Mouse (Mus musculus) macrophage (primary cell): ENCODE data around the gene C130026I21Rik. TPM values are rescaled to one million over a fixed set of nuclear protein-coding genes. Genes with fewer than 3 reads are reported as not detected.
"Not testable (repeated sequence)": the region's sequence is repeated elsewhere in the genome, so short reads cannot be mapped to it uniquely, and the experiment has no call there.

Experiments used
- H3K27ac ChIP-seq: fragments of 350-480 bp; formaldehyde crosslinking; 2 replicates; pipeline ENCODE4 v1.9.0; 2021
- H3K36me3 ChIP-seq: fragments of 350-480 bp; formaldehyde crosslinking; 2 replicates; pipeline ENCODE4 v1.9.0; 2021; ENCODE audit errors: inconsistent target
- H3K4me3 ChIP-seq: fragments of 350-480 bp; formaldehyde crosslinking; 2 replicates; pipeline ENCODE4 v1.9.0; 2021; ENCODE audit errors: inconsistent target
- H3K79me2 ChIP-seq: fragments of 350-480 bp; formaldehyde crosslinking; 2 replicates; pipeline ENCODE4 v1.9.0; 2021; ENCODE audit errors: inconsistent target
- WGBS: methylation state at CpG from one replicate; pipeline ENCODE4 v1.1.7; 2026; ENCODE audit warnings: inconsistent platforms; ENCODE audit not compliant: missing documents; 5-methylcytosine and 5-hydroxymethylcytosine counted together
- polyA plus RNA-seq: library from polyadenylated mRNA; stranded (reverse); fragments of 250-400 nt; gene quantifications from 3 replicates; pipeline ENCODE4 v1.2.4, GENCODE M21; 2018; ENCODE audit warnings: inconsistent platforms
- total RNA-seq, 78 experiments: library from RNA; depleted of rRNA; stranded (reverse); fragments of 250-400 nt; gene quantifications; 1 replicate in 9 of 78; 2 replicates in 24 of 78; 3 replicates in 43 of 78; 4 replicates in 2 of 78; pipeline ENCODE4 v1.2.4; 2018; ENCODE audit warnings: inconsistent platforms in 56 of 78

C130026I21Rik gene
- total RNA-seq (2018; cell fraction: chromatin; rRNA removed) = 100 to 1,000 TPM in 15 of 26 experiments, 10 to 100 TPM in 11; 11.3 to 306 (median 147) TPM
- total RNA-seq (2018; cell fraction: cytosol; rRNA removed) = 100 to 1,000 TPM in 13 of 26 experiments, 10 to 100 TPM in 13; 15.2 to 250 (median 115) TPM
- 100 to 1,000 TPM in 16 of 26 experiments, 10 to 100 TPM in 10; 16.0 to 407 (median 165) TPM for total RNA-seq (2018; cell fraction: nucleus; rRNA removed)
- polyA plus RNA-seq = 7.6 to 60.6 TPM (median 36.0 TPM) in 3 replicates

DNA sequence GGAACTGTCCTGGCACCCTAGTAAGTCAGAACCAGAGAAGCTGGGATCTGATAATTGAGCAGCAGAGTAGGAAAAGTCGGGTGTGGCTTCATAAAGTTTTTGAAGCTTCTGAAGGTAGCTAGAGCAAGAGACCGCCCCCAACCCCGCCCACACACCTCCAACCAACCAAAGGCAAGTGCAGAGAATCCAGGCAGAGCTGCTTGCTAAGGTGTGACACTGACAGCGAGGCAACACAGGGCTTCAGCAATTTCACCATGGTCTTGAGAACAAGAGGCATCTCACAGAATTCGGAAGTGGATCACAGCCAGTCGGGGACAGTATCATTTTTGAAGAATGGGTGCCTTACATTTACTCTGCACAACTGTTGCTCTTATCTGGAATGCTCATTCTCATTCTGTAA is at the start of gene C130026I21Rik:
Gene C130026I21Rik (minus strand): TSS at position 101 of the 400 bp plus-strand sequence.
- WGBS = no CpG with 5 or more reads among the region's 6 CpGs
- H3K27ac ChIP-seq, H3K36me3 ChIP-seq, H3K4me3 ChIP-seq, H3K79me2 ChIP-seq: not testable (repeated sequence)

DNA sequence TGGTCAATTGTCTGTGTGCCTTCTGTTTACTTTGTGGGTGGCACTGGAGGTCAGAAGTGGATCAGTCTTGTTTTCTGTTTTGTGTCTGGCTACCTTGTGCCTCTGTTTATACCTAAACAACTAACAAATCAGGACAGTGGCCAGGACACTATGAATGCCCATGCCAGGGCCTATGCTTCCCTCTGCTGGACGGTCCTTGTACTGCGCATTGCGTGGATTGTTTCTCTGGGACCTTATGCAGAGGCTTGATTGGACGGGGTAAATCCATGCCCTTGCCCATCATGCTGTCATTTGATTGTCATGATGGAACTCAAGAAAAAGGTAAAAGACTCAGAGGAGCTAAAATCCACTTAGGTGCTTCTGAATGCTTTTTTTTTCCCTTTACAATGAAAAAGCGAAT is 16.7 kb upstream of the C130026I21Rik start:
- H3K4me3 ChIP-seq, H3K79me2 ChIP-seq, H3K36me3 ChIP-seq, H3K27ac ChIP-seq: not testable (repeated sequence)
- WGBS = no CpG with 5 or more reads among the region's 5 CpGs

DNA sequence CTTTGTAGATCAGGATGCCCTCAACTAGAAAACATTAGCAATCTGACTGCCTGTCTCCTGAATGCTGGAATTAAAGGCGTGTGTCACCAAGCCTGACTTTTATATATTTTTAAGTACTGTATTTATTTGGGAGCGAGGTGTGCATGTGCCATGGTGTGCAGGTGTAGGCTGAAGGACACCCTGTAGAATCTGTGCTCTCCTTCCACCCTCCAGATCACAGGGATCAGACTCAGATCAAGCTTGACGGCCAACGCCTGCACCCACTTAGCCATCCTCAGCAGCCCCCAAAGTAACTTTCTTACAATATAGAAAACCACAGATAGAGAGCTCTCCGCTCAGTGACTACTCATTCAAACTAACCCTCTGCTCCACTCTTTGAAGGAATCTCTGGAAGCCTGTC is 6.1 kb upstream of the C130026I21Rik start:
- H3K36me3 ChIP-seq, H3K4me3 ChIP-seq, H3K79me2 ChIP-seq, H3K27ac ChIP-seq: not testable (repeated sequence)
- 64% methylated on average over 1 of the region's 5 CpGs for WGBS

- H3K79me2 ChIP-seq, H3K36me3 ChIP-seq, H3K4me3 ChIP-seq, H3K27ac ChIP-seq: not testable (repeated sequence)
- WGBS = 48% methylated on average over 1 of the region's 2 CpGs
Observed at GRCm38 (mm10) chr1:85258634-85259033, 11.7 kb downstream of the C130026I21Rik start.

- not testable (repeated sequence) for H3K4me3 ChIP-seq, H3K27ac ChIP-seq, H3K36me3 ChIP-seq, H3K79me2 ChIP-seq
- WGBS = 56% methylated on average over 2 of the region's 3 CpGs
Observed at GRCm38 (mm10) chr1:85255217-85255616, 15.1 kb downstream of the C130026I21Rik start.

DNA sequence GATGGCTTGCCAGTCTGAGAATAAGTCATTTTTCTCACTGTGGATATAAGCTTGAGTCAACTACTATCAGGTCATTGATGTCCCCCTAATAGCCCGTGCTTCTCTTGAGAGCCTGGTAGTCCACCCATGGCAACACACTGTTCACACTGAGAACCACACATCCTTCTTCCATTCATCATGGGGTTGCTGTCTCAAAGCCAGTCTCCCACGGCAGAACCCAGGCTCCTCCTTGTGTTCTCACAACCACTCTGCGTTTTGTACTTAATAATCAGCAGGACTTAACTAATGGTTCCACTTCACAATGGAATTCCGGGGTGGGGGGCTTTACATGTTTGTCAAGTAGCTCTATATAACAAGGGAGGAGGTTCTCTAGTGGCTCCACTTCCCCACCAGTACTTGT is 19.2 kb downstream of the C130026I21Rik start:
- not testable (repeated sequence) for H3K79me2 ChIP-seq, H3K4me3 ChIP-seq, H3K36me3 ChIP-seq, H3K27ac ChIP-seq
- WGBS = 83% methylated on average over 4 of the region's 4 CpGs

- H3K36me3 ChIP-seq, H3K79me2 ChIP-seq, H3K4me3 ChIP-seq, H3K27ac ChIP-seq: not testable (repeated sequence)
- WGBS = 58% methylated on average over 3 of the region's 3 CpGs
Observed at GRCm38 (mm10) chr1:85248985-85249384, 21.4 kb downstream of the C130026I21Rik start.

DNA sequence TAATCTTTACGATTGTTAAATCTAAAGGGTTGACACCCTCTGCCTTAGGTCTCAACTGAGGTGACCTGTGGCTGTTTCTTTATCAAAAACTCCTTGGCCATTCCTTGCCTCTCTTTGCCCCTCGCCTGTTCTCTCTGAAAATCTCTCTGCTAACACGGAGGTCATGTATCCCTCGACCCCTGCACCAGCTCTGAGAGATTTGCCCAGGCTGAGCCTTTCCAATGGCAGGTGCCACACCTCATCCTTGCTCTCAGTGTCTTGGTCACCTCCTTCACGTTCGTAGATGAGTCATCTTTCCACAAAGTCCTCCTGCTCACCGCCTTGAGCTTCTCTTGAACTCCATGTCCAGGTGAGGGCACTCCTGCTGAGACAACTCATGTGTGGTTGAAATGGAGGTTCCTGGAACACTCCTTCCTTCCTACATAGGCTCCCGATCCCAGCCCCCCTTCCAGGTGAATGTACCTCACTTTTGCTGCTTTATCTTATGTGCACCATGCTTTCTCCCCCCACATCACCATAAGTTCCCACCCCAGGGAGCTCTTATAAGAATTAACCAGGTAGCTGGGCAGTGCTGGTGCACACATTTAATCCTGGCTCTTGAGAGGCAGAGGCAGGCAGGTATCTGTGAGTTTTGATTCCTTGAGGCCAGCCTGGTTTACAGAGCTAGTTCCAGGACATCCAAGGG is 23.4 kb downstream of the C130026I21Rik start:
- not testable (repeated sequence) for H3K36me3 ChIP-seq, H3K27ac ChIP-seq, H3K4me3 ChIP-seq, H3K79me2 ChIP-seq
- 71% methylated on average over 8 of the region's 8 CpGs for WGBS

DNA sequence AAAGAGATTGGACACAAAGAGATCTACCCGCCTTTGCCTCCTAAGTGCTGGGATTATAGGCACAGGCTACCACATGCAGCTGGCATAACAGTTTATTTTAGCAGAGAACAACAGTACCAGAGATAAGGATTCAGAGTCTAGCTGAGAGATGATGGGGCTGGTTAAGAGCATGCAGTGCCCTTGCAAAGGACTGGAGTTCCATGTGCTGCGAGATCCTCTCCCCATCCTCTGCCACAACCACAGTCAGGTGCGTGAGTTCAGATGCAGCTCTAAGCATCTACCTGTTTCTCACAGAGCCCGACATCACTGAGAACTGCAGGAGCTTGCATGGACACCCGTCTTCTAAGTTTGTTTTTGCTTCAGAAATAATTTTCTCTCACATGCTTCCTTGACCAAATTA is 24.1 kb downstream of the C130026I21Rik start:
- 71% methylated on average over 4 of the region's 5 CpGs for WGBS
- not testable (repeated sequence) for H3K79me2 ChIP-seq, H3K36me3 ChIP-seq, H3K27ac ChIP-seq, H3K4me3 ChIP-seq

GRCm38 (mm10) chr1:85244941-85245340 is 25.4 kb downstream of the C130026I21Rik start:
- H3K4me3 ChIP-seq, H3K79me2 ChIP-seq: not testable (repeated sequence)
- 80% methylated on average over 3 of the region's 4 CpGs for WGBS

GRCm38 (mm10) chr1:85243023-85243422 is 27.3 kb downstream of the C130026I21Rik start:
- not testable (repeated sequence) for H3K27ac ChIP-seq, H3K36me3 ChIP-seq, H3K4me3 ChIP-seq, H3K79me2 ChIP-seq
- WGBS = 59% methylated on average over 2 of the region's 2 CpGs

More at GRCm38 (mm10) chr1:85244941-85245340, 25.4 kb downstream of the C130026I21Rik start:
- H3K27ac ChIP-seq, H3K36me3 ChIP-seq: not testable (repeated sequence)

DNA sequence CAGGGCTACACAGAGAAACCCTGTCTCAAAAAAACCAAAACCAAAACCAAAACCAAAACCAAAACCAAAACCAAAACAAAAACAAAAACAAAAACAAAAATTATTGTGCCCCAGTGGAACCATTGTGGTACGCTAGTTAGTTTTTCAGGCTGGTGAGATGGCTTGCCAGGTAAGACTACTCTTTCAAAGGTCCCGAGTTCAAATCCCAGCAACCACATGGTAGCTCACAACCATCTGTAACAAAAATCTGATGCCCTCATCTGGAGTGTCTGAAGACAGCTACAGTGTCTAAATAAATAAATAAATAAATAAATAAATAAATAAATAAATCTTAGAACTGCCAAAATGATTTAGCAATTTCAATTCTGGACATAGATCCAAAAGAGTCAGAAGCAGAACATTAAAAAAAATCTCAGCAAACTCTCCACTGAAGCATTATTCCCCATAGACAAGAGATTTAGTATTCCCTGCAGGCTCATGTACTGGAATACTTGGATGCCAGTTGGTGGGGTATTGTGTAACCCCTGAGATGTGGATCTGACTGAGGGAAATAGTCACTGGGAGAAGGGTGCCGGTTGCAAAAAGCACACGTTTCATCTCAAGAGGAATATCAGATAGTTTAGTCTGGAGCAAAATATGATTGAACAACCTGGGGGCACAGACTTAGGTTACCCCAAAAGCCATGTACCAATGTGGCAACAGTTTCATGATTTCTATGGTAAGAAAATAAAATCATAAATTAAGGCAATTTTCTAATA is 31.2 kb downstream of the C130026I21Rik start:
- WGBS = 79% methylated on average over 4 of the region's 4 CpGs
- H3K79me2 ChIP-seq, H3K27ac ChIP-seq, H3K36me3 ChIP-seq, H3K4me3 ChIP-seq: not testable (repeated sequence)

DNA sequence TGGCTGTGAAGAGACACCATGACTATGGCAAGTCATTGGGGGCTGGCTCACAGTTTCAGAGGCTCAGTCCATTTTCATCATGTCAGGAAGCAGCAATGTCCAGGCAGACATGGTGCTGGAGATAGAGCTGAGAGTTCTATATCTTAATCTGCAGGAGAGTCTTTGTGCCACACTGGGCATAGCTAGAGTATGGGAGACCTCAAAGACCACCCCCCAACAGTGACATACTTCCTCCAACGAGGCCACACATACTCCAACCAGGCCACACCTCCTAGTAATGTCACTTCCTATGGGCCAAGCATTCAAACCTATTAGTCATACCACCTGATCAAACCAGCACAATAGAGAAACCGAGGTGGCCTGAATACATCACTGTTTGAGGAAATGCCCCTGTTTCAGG is 63.8 kb downstream of the C130026I21Rik start:
- not testable (repeated sequence) for H3K36me3 ChIP-seq, H3K27ac ChIP-seq, H3K4me3 ChIP-seq, H3K79me2 ChIP-seq
- 11% methylated on average over 1 of the region's 2 CpGs for WGBS

DNA sequence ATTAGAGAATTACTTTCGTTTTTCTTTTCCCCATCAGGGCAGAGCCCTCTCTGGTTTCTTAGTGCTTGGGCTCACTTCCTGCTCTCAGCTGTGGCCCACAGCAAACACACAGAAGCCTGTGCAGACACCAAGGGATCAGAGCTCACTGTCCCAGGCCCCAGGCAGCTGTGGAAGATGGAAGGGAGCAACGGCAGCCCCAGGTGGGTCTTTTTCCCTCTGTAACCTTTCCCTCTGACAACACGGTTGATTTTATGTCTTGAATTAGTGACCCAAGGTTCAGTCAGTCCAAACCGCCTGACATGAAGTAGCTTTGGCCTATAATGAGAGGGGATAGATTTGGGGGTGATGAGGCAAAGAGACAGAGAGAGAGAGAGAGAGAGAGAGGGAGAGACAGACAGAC is 70.8 kb downstream of the C130026I21Rik start:
- 88% methylated on average over 3 of the region's 4 CpGs for WGBS
- H3K27ac ChIP-seq, H3K36me3 ChIP-seq, H3K4me3 ChIP-seq, H3K79me2 ChIP-seq: not testable (repeated sequence)

GRCm38 (mm10) chr1:85198647-85199350 is 71.6 kb downstream of the C130026I21Rik start:
- H3K36me3 ChIP-seq, H3K27ac ChIP-seq, H3K79me2 ChIP-seq, H3K4me3 ChIP-seq: not testable (repeated sequence)
